Mouse (Mus musculus) brain, adult 2 months (tissue): ENCODE data around the gene Cort.
"Not testable (repeated sequence)": the region's sequence is repeated elsewhere in the genome, so short reads cannot be mapped to it uniquely, and the experiment has no call there.

Source experiments
- DNase-seq: peaks from one replicate; pipeline ENCODE4 v3.0.0; 2011; ENCODE audit warnings: low read depth, low spot score

The Cort gene

DNA sequence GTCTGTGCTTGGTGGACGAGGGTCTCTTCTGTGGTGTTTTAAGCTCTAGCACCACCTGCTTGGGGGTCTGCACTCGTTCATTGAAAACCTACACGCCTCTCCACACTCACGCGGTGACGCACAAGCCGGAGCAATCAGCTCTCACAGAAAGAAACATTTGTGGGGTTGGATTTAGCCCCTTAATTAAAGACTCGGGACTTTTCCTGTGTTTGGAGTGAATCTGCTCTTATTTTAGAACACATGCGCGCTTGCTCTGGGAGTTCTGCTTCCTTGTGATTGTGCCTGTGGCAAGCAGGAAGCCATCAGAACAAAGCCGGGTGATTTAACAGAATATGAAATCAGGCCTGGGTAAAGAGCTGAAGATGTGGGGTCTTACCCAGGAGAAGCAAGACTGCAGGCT, at the start of gene Cort:
Gene Cort, minus strand, starts transcription at position 101 of the 400 bp plus-strand sequence.
- DNase-seq = peak; percentile 54

DNA sequence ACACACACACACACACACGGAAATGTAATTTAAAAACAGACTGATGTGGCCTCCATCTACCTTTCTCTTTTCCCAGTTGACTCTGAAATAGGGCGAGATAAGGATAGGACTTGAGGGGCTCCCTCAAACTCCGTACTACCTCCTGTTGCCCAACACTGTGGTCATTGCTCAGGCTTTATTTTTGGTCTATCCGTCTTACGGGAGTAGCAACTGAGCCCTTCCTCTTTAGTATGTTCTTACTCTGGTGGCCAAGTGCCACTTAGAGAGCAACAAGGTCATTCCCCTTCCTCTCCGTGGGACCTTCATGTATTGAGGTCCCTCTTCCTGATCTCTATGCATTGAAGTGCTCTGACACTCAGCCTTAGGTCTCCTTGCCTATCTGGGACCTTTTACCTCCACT, 47.1 kb upstream of the Cort start:
- no peak for DNase-seq

DNA sequence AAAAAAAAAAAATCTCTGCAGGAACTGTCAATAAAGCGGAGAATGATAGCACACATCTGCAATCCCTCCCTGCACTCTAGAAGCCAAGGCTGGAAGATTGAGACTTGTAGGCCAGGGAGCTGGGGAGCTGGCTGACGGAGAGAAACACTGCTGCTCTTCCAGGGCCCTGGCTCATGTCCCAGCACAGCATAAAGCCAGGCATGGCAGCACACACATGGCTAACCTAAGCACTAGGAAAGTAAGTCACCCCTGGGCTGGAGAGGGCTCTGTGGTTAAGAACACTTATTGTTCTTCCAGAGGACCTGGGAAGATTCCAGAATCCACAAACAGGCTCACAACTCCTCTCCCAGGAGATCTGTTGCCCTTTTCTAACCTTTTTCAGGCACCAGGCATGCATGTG, 46.1 kb upstream of the Cort start:
- DNase-seq = peak; percentile 61

DNA sequence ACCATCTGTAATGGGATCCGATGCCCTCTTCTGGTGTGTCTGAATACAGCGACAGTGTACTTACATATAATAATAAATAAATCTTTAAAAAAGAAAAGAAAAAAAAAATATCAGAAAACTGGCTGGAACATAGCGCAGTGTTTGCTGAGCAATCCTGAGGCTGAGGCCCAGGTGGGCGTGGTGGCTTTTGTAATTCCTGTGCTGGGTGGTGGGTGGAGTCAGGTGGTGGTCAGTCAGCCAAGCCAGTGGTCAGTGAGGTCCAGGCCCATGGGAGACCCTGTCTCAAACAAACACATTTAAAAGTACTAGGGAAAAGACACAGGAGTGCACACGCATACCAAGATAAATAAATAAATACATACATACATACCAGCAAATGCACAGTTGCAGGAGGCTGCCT, 45.5 kb upstream of the Cort start:
- DNase-seq = no peak

DNA sequence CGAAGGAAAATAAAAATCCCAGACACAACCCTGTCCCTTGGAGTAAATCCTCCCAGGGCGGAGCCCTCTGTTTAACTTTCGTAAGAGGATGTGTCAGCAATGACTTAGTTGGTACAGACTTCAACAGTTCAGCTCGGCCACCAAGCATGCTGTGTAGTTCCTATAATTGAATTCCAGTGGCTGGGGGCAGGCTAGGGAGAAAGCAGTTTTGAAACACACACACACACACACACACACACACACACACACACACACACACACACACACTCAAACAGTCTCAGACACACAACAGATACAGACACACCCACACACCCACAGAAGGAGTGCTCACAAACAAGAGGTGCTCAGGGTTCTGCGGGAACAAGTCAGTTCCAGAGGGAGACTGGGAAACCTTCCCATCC, 45.0 kb upstream of the Cort start:
- DNase-seq = peak; percentile 50

DNA sequence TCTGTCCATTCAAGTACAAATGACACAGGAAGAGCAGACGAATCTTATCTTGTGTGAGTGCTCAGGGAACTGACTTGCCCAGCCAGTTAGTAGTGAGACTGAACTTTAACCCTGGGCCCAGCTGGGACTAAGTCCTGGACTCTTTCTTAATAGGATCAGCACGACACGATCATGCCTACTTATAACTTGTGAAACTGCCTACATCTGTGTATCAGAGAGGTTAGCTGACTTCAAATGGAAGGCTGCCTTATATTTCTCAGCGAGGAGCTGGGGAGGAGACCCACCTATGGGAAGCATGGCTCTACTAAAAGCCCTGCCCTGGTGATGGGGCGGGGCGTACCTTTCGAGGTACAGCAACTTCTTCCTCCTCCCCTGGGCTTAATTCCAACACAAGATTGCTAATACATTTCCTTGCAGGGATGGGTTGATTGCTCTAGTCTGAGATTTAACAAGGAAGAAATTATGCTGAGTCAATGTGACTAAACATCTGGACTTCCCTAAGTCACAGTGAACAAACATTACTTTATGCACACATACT, 43.9 kb upstream of the Cort start:
- peak; percentile 33 for DNase-seq

DNA sequence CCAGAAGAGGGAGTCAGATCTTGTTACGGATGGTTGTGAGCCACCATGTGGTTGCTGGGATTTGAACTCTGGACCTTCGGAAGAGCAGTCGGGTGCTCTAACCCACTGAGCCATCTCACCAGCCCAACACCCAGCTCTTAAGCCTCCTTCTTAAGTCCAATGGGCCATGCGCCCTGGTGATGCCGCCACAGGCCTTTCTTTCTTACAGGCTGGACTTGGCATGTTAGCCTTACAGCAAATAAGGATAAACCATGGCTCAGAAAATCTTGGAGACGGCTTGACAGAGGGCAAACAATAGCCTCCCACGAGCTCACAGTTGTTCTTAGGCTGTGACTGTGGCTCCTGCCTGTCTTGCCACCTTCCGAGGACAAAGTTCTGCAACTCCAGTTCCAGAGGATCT, 43.4 kb upstream of the Cort start:
- DNase-seq = not testable (repeated sequence)

DNA sequence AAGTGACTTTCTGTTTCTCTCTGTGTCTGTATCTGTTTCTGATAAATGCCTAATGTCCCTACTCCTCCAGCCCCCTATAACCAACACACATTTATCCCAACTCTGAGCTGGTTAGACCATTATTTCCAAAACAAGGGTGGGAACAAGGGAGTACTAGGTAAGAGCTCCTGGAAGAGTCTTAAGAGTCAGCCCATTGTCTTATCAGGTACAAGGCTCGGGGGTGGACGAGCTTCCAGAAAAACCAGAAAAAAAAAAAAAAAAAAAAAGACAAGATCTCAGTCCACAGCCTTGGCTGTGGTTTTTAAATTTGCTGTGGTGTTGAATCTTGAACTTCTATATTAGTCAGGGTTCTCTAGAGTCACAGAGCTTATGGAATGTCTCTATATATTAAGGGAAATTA, 41.5 kb upstream of the Cort start:
- DNase-seq = no peak

DNA sequence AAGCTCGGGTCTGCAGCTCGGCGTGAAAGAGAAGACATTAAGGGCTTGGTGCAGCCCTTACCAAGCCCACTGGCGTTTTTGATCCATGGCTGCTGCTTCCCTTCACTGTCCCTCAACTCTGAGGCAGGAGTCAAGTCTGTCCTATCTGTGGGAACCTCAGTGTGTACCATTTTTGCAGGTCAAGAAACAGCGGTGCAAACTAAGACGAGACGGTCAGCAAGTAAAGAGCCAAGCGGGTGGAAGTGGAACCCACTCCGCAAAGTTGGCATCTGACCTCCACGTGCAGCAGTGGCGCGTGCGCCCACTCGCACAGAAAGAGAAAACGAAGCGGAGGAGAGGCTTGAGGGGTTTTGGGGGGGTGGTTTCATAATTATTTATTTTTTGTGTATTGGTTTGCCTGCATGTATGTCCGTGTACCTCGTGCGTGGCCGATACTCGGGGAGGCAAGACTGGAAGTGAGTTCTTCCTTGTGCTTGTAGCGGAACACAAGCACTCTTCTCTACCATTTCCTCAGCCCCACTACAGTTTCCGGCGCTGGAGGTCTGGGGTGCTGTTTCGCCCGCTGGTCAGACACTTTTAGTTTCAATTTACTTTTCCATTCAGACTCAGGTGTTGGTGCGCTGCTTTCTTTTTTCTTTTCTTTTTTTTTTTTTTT, 40.5 kb upstream of the Cort start:
- peak; percentile 31 for DNase-seq

DNA sequence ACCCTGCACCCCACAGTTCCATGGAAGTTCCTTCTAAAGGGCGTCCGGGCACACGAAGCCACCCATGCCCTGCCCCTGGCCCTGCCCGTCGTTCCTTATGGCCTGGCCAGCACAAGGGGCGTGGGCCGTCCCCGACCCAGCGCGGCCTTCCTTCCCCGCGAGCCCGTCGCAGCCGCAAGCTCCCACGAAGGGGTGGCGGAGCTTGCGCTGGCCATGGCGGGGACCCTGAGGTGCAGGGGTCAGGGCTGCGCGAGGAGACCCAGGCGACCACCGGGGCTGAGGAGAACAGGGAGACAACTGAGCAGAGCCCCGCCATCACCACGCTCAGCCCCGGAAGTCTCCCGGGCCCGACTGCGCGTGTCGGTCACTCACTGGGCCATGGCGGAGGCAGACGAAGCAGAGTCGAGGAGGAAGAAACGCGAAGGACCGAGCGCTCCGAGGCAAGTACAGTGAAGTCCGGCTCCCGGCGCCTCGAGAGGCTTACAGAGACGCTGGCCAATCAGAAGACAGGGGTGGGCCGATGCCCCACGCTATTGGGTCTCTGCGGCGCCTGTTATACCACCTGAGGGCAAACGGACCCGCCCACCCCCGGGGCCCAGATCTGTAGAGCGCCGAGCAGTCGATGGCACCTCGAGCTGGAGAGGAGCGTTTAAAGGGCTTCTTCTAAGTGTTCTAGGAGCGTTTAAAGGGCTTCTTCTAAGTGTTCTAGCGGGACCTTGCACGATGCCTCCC, 39.8 kb upstream of the Cort start, which contains the start of gene Pgd:
Gene Pgd, minus strand, starts transcription at position 557 of the 732 bp plus-strand sequence.
- DNase-seq = peak; percentile 98

DNA sequence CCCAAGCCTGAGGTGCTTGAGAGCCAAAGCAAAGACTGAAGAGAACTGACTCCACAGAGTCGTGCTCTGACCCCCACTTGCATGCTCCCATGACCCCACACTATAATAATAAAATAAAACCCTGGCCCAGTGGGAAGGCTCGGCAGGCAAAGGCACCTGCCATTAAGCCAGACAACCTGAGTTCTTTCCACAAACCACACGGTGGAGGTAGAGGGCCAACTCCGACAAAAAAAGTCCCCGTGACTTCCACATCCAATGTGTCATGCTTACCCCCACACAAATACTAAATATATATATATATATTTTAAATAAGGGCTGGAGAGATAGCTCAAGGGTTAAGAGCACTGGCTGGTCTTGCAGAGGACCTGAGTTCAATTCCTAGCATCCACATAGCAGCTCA, 37.6 kb upstream of the Cort start:
- DNase-seq = peak; percentile 55

DNA sequence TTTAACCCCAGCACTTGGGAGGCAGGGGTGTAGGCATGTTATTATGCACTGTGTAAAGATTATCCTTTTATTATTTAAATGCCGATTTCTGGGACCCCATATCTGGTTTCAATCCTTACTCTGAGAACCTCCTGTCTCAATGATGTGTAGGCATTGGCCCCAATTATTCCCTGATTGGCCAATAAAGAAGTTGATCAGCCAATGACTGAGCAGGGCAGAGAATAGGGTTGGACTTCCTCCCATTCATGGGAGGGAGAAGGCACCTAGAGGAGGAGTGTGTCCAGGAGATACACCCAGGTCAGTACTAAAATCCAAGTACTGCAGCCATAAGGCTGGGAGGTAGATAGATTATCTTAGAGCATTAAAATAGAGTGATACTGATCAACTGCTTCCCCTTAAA, 36.6 kb upstream of the Cort start:
- DNase-seq = no peak

DNA sequence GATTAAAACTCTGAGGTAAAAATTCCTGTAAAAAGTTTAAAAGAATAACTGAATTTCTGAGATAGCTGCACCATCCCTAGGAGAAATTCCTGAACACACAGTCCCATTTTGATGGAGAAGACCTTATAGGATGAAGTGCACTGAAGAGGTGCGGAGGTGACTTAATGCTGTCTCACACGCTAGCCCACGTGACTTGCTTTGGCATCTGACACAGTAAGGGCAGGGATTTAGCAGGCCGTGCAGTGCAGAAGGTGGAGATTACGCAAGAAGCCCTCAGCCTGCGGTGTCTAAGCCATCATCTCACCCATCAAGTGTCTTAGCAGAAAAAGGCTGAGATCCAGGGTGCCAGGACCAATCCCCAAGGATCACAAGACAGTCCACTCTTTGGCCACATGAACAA, 34.6 kb upstream of the Cort start:
- DNase-seq = no peak

DNA sequence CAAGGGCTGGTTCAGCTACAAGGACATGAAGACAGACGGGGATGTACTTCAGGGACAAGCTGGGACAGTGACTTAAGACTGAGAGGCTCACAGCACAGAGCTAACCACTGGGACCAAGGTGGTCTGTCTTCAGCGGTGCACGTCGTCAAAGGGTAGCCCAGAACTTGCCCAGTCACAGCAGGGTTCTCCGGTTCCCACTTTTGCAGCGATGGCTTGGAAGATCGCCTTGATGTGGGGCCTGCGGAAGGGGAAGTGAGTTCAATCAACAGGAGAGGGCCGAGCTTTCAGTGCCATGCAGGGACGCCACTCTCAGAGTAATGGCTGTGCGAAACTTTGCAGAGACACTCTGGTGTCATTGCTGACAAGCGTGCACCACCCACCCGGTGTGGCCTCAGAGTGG, 33.3 kb upstream of the Cort start:
- DNase-seq = no peak

DNA sequence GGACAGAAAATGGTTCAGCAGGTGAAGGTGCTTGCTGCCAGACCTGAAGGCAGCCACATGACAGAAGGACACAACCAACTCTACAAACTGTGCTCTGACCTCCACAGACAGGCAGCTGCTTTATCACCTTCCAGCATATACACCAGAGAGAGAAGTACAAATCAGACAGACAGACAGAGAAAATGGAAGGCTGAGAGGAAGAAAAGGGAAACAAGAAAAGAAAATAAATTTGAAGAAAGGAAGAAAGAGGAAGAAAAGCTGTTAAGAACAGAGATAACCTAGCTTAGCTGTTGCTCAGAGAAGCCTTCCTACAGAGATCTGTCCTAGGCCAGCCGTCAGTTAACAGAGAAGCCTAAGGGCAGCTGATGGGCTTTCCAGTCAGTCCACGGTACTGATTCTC, 32.6 kb upstream of the Cort start:
- DNase-seq = no peak

DNA sequence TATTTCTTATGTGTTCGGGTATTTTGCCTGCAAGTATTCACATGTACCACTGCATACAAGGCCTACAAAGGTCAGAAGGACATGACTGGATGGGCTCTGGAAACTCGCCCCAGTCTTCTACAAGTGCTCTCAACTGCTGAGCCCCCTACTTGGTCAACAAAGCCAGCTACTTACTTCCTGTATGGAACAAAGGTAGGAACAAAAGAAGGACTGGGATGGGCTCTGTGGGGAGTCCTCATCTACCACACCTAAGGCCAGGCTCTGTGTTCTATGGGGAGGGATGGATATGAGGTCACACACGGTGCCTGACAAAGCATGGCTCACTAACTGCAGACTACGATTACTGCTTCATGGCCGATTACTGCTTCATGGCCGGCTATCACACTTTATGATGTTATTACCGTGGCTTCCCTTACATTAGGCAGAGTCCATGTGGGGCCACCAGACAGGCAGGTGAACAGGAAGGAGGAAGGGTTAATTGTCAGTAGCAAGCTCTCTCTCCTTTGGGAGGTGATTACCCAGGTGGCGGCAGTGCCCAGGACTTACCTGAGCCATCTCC, 30.9 kb upstream of the Cort start:
- no peak for DNase-seq

DNA sequence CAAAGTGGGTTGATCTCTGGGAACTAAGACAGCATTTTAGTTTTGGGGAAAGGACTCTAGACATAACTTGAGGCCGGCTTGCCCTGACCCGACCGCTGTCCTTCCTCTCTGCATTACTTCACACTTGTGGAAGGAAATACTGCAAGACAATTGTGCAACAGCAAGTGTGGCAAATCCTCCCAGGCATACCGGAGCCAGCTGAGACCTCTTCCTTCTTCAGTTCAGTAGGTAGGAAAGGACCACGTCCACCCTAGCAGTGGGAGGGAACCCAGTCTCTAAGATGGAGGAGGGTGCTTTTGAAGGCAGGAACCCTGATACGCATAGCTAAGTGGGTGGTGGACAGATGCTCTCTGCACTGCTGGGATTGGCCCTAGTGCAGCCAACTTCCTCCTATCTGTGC, 29.1 kb upstream of the Cort start:
- DNase-seq = peak; percentile 37

DNA sequence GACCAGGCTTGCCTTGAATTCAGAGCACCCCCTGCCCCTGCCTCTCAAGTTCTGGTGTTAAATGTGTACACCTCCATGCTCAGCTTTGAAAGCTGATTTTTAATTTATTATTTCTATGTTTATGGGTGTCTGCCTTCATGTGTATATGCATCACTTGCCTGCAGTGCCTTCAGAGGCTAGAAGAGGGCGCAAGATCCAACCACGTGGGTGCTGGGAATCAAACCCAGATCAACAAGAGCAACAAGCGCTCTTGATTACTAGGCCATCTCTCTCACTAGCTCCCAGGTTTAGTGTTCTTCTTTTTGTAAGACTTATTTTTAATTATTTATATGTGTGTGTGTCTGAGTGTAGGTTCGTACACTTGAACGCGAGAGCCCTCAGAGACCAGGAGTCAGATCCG, 28.3 kb upstream of the Cort start:
- DNase-seq = no peak

DNA sequence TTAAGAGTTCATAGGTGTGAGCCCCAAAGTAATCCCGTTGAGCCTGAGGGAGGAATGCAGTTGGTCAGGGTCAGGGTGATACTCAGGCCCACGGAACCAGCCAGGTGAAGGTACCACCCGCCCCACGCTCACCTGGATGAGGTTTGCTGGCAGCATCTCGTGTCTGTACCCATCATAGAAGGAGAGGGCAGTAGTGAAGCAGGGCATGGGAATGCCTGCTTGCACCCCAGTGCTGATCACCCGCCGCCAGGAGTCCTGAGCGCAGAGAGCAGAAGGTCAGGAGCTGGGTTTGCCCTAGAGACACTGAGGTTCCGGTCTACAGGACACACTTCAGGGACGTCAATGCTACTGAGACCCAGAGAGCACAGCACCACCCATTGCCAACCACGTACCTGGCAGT, 24.2 kb upstream of the Cort start:
- no peak for DNase-seq

DNA sequence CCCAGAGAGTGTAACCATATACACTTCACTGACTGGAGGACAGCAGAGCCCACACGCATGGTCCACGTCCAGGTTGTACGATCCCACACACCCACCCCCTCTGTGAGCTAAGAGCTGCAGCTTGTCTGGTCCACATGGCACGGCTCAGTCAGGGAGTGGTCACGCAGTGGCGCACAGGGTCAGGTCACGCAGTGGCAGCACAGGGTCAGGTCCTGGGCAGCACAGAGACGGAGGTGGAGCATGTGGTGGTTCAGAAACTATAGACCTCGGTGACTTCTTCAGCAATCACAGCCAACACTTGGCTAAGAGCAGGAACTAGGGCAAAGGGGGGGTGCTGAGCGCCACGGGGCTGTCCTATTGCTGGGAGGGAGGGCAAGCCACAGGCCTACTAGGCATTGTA, 23.7 kb upstream of the Cort start:
- no peak for DNase-seq

DNA sequence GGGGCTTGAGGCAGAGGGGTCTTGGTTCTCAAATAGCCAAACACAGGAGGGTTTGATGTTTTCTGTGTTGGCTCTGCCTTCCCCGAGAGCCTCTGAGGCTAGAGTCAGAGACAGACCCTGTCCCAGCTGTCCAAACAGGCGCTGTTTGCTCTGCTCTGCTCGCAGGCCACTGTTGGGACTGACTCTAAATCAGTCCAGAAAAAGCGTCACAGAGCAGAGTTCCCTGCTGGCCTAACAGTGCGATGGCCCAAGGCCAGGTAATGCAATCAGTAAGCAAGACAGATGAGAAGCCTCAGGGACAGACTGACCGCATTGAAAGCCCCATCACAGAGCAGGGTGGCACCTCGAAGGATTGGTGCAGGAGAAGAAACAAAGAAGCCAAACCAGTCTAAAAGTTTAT, 23.0 kb upstream of the Cort start:
- DNase-seq = no peak

DNA sequence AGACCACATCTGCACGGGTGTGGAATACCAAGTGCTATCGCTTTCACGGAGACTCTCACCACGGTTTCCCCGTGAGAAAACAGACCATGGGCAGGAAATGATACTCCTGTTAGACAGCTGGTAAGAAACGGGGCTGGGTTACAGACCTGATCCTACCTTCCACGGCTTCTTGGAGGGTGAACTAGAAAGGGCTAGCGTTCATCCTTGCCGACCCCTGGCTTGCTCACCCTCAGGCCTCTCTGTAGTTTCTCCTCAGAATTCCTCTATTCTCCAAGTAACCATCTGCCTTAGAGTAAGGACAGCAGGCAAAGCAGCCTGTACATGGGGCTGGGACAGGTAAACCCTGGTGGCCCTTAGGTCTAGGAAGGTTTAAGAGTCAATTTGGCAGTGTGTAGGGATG, 22.6 kb upstream of the Cort start:
- DNase-seq = no peak

DNA sequence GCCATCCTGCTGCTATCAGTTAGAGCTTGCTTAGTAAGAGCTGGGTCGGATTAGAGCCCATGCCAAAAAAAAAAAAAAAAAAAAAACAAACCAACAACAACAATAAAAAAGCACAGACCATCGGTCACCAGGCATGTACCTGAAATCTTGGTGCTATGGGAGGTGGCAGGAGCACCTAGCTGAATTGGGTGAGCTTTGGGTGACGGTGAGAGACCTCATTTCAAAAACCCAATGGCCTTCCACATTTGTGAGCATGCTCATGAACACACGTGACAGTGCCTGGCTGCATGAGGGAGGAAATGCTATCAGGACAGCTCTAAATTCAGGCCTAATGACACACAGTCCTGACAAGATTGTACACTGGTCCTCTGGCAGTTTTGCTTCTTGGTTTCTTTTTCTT, 21.5 kb upstream of the Cort start:
- no peak for DNase-seq
